Mouse (Mus musculus) stomach, embryonic 16.5 days (tissue): ENCODE measurements around the gene Gpc6. TPM values are rescaled to one million over a fixed set of nuclear protein-coding genes. Genes with fewer than 3 reads are reported as not detected.

Experiments used
- ATAC-seq: fragments of 200-750 bp; cut with Nextera tagmentation; 2 replicates; pipeline ENCODE4 v1.8.0; 2017; ENCODE audit warnings: moderate number of reproducible peaks, moderate TSS enrichment; ENCODE audit not compliant: insufficient read depth, low FRiP score
- H3K27ac ChIP-seq: fragments of 300-500 bp; sonication (generic); 2 replicates; pipeline ENCODE4 v1.5.1; 2014; ENCODE audit warnings: low read length
- H3K27me3 ChIP-seq: fragments of 300-500 bp; sonication (generic); 2 replicates; pipeline ENCODE4 v1.6.1; 2014; ENCODE audit warnings: low read length, control low read depth, mixed read lengths; ENCODE audit not compliant: control insufficient read depth, insufficient read depth
- H3K36me3 ChIP-seq: fragments of 300-500 bp; sonication (generic); 2 replicates; pipeline ENCODE4 v1.6.1; 2014; ENCODE audit warnings: low read length; ENCODE audit not compliant: control insufficient read depth, insufficient read depth
- H3K4me1 ChIP-seq: fragments of 300-500 bp; sonication (generic); 2 replicates; pipeline ENCODE4 v1.6.1; 2014; ENCODE audit warnings: low read length, control low read depth, mixed read lengths; ENCODE audit not compliant: control insufficient read depth, insufficient read depth
- H3K4me2 ChIP-seq: fragments of 300-500 bp; sonication (generic); 2 replicates; pipeline ENCODE4 v1.6.1; 2014; ENCODE audit warnings: low read depth, low read length, mixed read lengths
- H3K4me3 ChIP-seq: fragments of 300-500 bp; sonication (generic); replicated peaks from 2 replicates; pipeline ENCODE4 v1.5.1; 2014; ENCODE audit warnings: mild to moderate bottlenecking, low read length
- H3K9ac ChIP-seq: fragments of 300-500 bp; sonication (generic); 2 replicates; pipeline ENCODE4 v1.6.1; 2014; ENCODE audit warnings: low read length
- H3K9me3 ChIP-seq: fragments of 300-500 bp; sonication (generic); replicated peaks from 2 replicates; pipeline ENCODE4 v1.6.1; 2016; ENCODE audit warnings: low read length, control low read depth; ENCODE audit not compliant: control insufficient read depth
- WGBS: fragments of 180-500 bp; shearing (Covaris S2); extraction: QIAGEN DNeasy Blood & Tissue Kit; methylation state at CpG from one replicate; pipeline ENCODE4 v1.1.7; 2014; 5-methylcytosine and 5-hydroxymethylcytosine counted together
- polyA plus RNA-seq: library from polyadenylated mRNA; unstranded; fragments of >200 nt; fragmentation: Nextera tagmentation; extraction: Ambion mirVana; gene quantifications from 2 replicates; pipeline ENCODE4 v1.2.1, GENCODE M21; 2015

The Gpc6 gene
- polyA plus RNA-seq, 1 experiment from 2014 or later: 46.7 TPM

GRCm38 (mm10) chr14:117070470-117071085 lies 145.5 kb downstream of the Gpc6 start:
- 86% methylated on average over 4 of the region's 4 CpGs for WGBS
- H3K27ac ChIP-seq: no peak overlapping the region
- no peak for ATAC-seq

GRCm38 (mm10) chr14:117093586-117093985 lies 168.5 kb downstream of the Gpc6 start:
- no peak overlapping the region for H3K4me2 ChIP-seq
- ATAC-seq: no peak
- H3K4me1 ChIP-seq: no peaks in the 10 kb centered on the region; the same call in 1 of the 2 replicates
- no peaks in the 10 kb centered on the region for H3K36me3 ChIP-seq
- H3K9ac ChIP-seq: no peak overlapping the region
- no peak overlapping the region for H3K4me3 ChIP-seq
- no peak overlapping the region for H3K27ac ChIP-seq
- WGBS: 58% methylated on average over 4 of the region's 4 CpGs
- H3K9me3 ChIP-seq: no peaks in the 10 kb centered on the region
- no peaks in the 10 kb centered on the region for H3K27me3 ChIP-seq

More at GRCm38 (mm10) chr14:117070470-117071085, 145.5 kb downstream of the Gpc6 start:
- H3K4me2 ChIP-seq: no peak overlapping the region
- H3K36me3 ChIP-seq: no peaks in the 10 kb centered on the region
- no peaks in the 10 kb centered on the region for H3K4me1 ChIP-seq
- no peak overlapping the region for H3K9ac ChIP-seq
- no peak overlapping the region for H3K4me3 ChIP-seq
- H3K27me3 ChIP-seq: no peaks in the 10 kb centered on the region
- no peaks in the 10 kb centered on the region for H3K9me3 ChIP-seq

- Histone ChIP-seq H3K9me3 (no peaks in the 10 kb centered on the region), H3K27me3 (no peaks in the 10 kb centered on the region), H3K9ac (no peak overlapping the region), H3K4me1 (no peaks in the 10 kb centered on the region), H3K4me3 (no peak overlapping the region), H3K27ac (no peak overlapping the region), H3K36me3 (no peaks in the 10 kb centered on the region), H3K4me2 (no peak overlapping the region)
- WGBS: 78% methylated on average over 4 of the region's 4 CpGs
- no peak for ATAC-seq
Observed at GRCm38 (mm10) chr14:117106900-117107299, 181.8 kb downstream of the Gpc6 start.

GRCm38 (mm10) chr14:117113153-117113552 lies 188.0 kb downstream of the Gpc6 start:
- H3K27me3 ChIP-seq: no peaks in the 10 kb centered on the region
- no peaks in the 10 kb centered on the region for H3K36me3 ChIP-seq
- ATAC-seq: no peak
- H3K27ac ChIP-seq: no peak overlapping the region
- no peaks in the 10 kb centered on the region for H3K9me3 ChIP-seq
- no peak overlapping the region for H3K4me2 ChIP-seq
- no peak overlapping the region for H3K4me3 ChIP-seq
- no peak overlapping the region for H3K9ac ChIP-seq
- WGBS: 73% methylated on average over 3 of the region's 3 CpGs
- no peaks in the 10 kb centered on the region for H3K4me1 ChIP-seq

- Histone ChIP-seq H3K4me1 (no peaks in the 10 kb centered on the region), H3K4me2 (no peak overlapping the region), H3K4me3 (no peak overlapping the region), H3K36me3 (no peaks in the 10 kb centered on the region), H3K27ac (no peak overlapping the region), H3K27me3 (no peaks in the 10 kb centered on the region), H3K9ac (no peak overlapping the region), H3K9me3 (no peaks in the 10 kb centered on the region)
- ATAC-seq: no peak
- 47% methylated on average over 1 of the region's 1 CpGs for WGBS
Observed at GRCm38 (mm10) chr14:117122036-117122435, 196.9 kb downstream of the Gpc6 start.

- H3K27ac ChIP-seq: no peak overlapping the region
- WGBS: 27% methylated on average over 1 of the region's 1 CpGs
- H3K4me1 ChIP-seq: no peaks in the 10 kb centered on the region
- H3K27me3 ChIP-seq: no peaks in the 10 kb centered on the region
- no peaks in the 10 kb centered on the region for H3K9me3 ChIP-seq
- H3K36me3 ChIP-seq: no peaks in the 10 kb centered on the region
- no peak overlapping the region for H3K4me2 ChIP-seq
- no peak for ATAC-seq
- no peak overlapping the region for H3K4me3 ChIP-seq
- no peak overlapping the region for H3K9ac ChIP-seq
Observed at GRCm38 (mm10) chr14:117130334-117130733, 205.2 kb downstream of the Gpc6 start.

GRCm38 (mm10) chr14:117131324-117131723 lies 206.2 kb downstream of the Gpc6 start:
- 83% methylated on average over 1 of the region's 1 CpGs for WGBS
- Histone ChIP-seq H3K27ac (no peak overlapping the region), H3K9me3 (no peaks in the 10 kb centered on the region), H3K36me3 (no peaks in the 10 kb centered on the region), H3K9ac (no peak overlapping the region), H3K4me1 (no peaks in the 10 kb centered on the region), H3K4me2 (no peak overlapping the region), H3K27me3 (no peaks in the 10 kb centered on the region), H3K4me3 (no peak overlapping the region)
- ATAC-seq: no peak

GRCm38 (mm10) chr14:117141077-117141848 lies 216.1 kb downstream of the Gpc6 start:
- peak; percentile 80 for ATAC-seq
- Histone ChIP-seq H3K9ac (no peak overlapping the region), H3K36me3 (no peaks in the 10 kb centered on the region), H3K9me3 (no peaks in the 10 kb centered on the region), H3K27ac (no peak overlapping the region), H3K27me3 (no peaks in the 10 kb centered on the region), H3K4me3 (no peak overlapping the region), H3K4me2 (no peak overlapping the region), H3K4me1 (peaks cover 15% of the 10 kb centered on the region)
- WGBS: 38% methylated on average over 6 of the region's 6 CpGs

- no peaks in the 10 kb centered on the region for H3K27me3 ChIP-seq
- WGBS: 42% methylated on average over 4 of the region's 4 CpGs
Observed at GRCm38 (mm10) chr14:117146089-117146488, 221.0 kb downstream of the Gpc6 start.

More at GRCm38 (mm10) chr14:117146089-117146488, 221.0 kb downstream of the Gpc6 start:
- H3K36me3 ChIP-seq: no peaks in the 10 kb centered on the region
- H3K4me3 ChIP-seq: no peak overlapping the region
- no peak overlapping the region for H3K9ac ChIP-seq
- no peak for ATAC-seq
- H3K9me3 ChIP-seq: no peaks in the 10 kb centered on the region
- no peak overlapping the region for H3K27ac ChIP-seq
- no peak overlapping the region for H3K4me2 ChIP-seq
- H3K4me1 ChIP-seq: peaks cover 8% of the 10 kb centered on the region
